Mouse (Mus musculus): ENCODE measurements around the gene Krt75.
"Not testable (repeated sequence)": the region's sequence is repeated elsewhere in the genome, so short reads cannot be mapped to it uniquely, and the experiment has no call there.

Krt75 gene

GRCm38 (mm10) chr15:101517161-101517560 lies 56.5 kb downstream of the Krt75 start, which contains the start of gene Gm49425:
Gene Gm49425, minus strand, starts transcription at chr15:101517261.
- not testable (repeated sequence) for DNase-seq (ENCODE audit: low read depth)

Data from fibroblast of lung, adult 2 months (primary cell).